Mouse (Mus musculus) liver, adult (tissue): ENCODE results near the gene Rab10.
A peak's percentile ranks its signal among the peaks of the same experiment; 100 is the strongest.

Experiments used
- GATA4 ChIP-seq: IDR thresholded peaks from 2 replicates; pipeline ENCODE4 v1.6.1; 2014; ENCODE audit warnings: mild to moderate bottlenecking, low read length; ENCODE audit not compliant: insufficient replicate concordance

The Rab10 gene

GRCm38 (mm10) chr12:3309391-3310320 lies at the start of gene Rab10:
Gene Rab10, minus strand, starts transcription at chr12:3309969.
- peak; percentile 8; the same call in 1 of the 2 replicates for TF ChIP-seq GATA4

DNA sequence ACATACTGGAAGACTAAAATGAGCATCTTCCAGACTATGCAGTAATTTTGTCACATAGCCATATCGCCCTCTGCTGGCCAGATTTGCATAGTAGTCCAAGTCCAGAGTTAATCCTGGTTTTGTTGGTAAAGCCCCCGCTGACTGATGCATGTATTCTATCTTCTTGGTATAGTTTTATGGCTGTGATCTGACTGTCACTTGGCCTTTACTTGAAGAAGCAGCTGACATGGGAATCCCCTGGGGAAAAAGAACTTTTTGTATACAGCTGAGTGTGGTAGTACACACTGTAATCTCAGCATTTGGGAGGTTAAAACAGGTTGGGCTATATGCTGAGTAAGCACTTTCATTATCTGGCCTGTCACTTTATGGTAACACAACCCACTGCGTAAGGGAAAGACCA lies 49.5 kb upstream of the Rab10 start:
- TF ChIP-seq GATA4 = no peak

- no peak for TF ChIP-seq GATA4
Measured at GRCm38 (mm10) chr12:3356824-3357223, 47.1 kb upstream of the Rab10 start.

DNA sequence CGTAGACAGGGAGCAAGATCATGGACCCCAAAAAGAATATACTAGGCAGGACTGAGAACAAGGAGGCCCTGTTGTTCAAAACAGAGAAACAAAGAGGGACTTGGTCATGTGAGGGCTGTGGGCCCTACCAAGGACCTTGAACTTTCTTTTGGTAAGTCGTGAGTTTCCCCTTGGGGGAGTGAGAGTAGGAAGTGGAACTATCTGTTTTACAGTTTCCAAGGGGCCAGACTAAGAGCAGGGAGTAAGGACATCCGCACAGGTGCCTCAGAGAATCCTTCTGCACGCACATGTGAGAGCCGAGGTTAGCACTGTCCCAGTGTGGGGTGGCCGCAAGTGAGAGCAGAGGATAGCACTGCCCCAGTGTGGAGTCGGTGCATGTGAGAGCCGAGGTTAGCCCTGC lies 45.3 kb upstream of the Rab10 start:
- TF ChIP-seq GATA4 = no peak

DNA sequence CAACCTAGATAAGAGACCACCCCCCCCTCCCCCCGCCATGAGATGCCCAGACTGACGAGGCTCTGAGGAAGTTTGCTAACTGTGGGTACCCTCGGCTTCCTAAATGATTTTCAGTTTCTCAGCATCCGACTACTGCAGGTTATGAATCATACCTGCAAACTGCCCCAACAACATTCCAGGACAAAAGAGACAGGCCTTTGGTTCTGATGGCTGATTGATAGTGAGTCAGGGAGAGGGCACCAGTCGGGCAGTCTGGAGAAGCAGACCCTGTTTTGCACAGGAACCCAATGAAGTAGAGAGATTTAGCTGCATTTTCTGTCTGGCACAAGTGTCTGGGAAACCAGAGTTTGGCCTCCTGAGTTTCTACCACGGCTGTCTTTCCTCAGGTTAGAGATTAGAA lies 42.4 kb upstream of the Rab10 start:
- no peak for TF ChIP-seq GATA4

DNA sequence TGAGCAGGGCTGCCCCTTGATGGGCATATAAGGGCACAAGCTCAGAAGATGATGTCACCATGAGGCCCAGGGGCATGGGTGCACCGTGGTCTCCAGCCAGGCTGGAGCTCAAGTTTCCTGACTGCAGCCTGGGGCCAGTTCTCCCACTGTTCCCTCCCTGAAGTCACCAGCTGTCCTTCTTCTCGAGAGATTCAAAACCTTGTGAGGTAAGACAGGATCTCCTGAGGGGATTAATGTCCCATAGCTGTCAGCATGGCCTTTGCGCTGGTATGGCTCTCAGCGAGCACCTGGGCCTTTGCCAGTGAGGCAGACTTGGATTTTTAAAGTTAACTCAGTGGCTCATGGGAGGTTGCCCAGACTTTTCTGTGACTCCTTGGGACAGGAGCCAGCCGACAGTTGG lies 40.4 kb upstream of the Rab10 start:
- no peak for TF ChIP-seq GATA4

GRCm38 (mm10) chr12:3349387-3349786 lies 39.6 kb upstream of the Rab10 start:
- TF ChIP-seq GATA4 = no peak

- no peak for TF ChIP-seq GATA4
Measured at GRCm38 (mm10) chr12:3347682-3348081, 37.9 kb upstream of the Rab10 start.

DNA sequence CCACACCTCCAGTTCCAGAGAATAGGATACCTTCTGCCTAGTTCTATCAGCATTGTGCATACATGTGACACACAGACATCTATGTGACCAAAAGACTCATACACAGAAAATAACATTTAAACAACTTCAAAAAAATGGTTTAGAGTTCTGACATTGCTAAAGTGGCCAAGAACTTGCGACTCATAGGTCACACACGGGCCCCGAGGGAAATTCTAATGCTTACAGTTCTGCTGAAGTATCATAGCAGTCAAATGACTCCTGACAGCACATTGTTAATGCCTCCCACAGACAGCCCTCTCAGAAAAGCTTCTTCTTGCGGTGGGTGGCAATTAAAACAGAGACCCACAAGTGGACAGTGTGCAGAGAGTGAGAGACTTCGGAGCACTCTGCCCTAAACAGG lies 35.3 kb upstream of the Rab10 start:
- TF ChIP-seq GATA4 = no peak

GRCm38 (mm10) chr12:3344155-3344554 lies 34.4 kb upstream of the Rab10 start:
- TF ChIP-seq GATA4 = no peak

DNA sequence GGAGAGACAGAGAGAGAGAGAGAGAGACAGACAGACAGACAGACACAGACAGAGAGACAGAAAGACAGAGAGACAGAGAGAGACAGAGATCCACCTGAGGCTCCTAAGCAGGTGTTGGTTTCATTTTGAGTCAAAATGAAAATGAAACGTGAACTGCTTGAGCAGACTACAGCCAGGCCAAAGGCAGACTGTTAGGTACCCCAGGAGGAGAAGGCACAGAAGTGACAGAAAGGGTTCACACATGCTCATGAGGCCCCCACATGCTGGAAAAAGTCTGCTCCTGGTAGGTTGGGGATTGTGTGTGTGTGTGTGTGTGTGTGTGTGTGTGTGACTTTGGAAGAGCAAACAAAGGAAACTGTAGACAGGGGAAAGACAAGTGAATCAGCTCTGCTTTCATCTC lies 29.2 kb upstream of the Rab10 start:
- TF ChIP-seq GATA4 = no peak

- TF ChIP-seq GATA4 = no peak
Measured at GRCm38 (mm10) chr12:3329677-3330076, 19.9 kb upstream of the Rab10 start.

GRCm38 (mm10) chr12:3325232-3325631 lies 15.5 kb upstream of the Rab10 start:
- TF ChIP-seq GATA4 = no peak

DNA sequence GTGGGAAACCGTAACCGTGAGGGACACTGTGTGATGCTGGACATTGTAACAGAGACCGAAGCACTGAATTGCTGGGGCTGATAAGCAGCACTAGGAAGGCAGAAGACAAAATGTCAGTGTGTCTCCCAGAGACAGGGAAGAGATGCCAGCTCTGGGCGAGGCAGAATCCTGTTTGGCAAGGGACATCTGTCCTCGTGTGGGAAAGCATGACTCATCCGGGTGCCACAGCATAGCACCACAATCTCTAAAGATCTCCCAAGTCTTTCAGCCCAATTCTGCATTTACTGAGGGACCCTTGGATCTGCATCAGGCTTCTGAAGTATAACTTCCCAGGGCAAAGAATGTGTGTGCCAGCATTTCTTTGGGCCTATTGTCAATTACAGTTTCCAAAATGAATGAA lies 13.5 kb upstream of the Rab10 start:
- no peak for TF ChIP-seq GATA4

- no peak for TF ChIP-seq GATA4
Measured at GRCm38 (mm10) chr12:3319377-3319776, 9.6 kb upstream of the Rab10 start.

DNA sequence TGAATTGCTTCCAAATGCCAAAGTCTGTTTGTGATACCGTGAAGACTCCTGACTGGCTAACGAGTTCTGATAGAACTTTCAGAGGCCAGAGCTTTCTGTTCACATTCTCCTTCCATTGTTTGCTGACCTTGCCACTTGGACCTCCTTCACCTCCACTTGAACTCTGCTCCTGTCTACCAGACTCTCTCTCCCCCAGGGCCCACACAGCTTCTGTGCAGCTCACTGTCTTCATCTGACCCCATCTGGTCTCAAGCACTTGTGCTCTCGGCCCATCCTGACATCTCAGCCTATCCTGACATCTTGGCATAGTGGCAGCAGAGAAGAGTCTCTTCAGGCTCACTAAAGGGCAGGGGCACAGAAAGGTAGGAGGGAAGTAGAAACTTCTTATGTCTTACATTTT lies 7.2 kb upstream of the Rab10 start:
- no peak for TF ChIP-seq GATA4

GRCm38 (mm10) chr12:3316083-3316482 lies 6.3 kb upstream of the Rab10 start:
- no peak for TF ChIP-seq GATA4
